Mouse (Mus musculus): ENCODE results near the gene Tubb2a. TPM values are rescaled to one million over a fixed set of nuclear protein-coding genes. Genes with fewer than 3 reads are reported as not detected.

The Tubb2a gene
- total and polyA plus RNA-seq, 2 experiments from 2014 or later, result 3,562 to 6,578 TPM

DNA sequence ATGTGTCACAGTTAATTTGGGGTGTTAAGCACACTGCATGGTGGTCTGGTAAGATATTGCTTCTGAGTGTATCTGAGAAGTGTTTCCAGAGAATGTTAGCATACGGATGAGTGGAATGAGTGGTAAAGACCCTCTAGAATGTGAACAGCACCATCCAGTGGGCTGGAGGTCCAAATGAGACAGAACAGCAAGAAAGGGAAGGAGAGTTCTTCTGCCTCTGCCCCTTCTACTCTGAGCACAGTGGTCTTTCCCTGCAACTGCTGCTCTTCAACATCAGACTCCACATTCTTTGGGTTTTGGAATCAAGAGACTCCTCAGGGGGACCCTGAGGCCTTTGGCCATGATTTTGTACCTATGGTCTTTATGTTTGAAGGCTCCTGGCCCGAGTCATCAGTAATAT is 28.4 kb upstream of the Tubb2a start:
- Histone ChIP-seq H3K4me2 (ENCODE audit: low read depth, low read length) (no peak overlapping the region), H3K36me3 (ENCODE audit: insufficient read depth, low read length) (no peaks in the 10 kb centered on the region), H3K9ac (replicated peaks; ENCODE audit: low read length) (no peak overlapping the region), H3K4me3 (ENCODE audit: low read length) (no peak overlapping the region), H3K4me1 (ENCODE audit: insufficient read depth, low read length) (no peaks in the 10 kb centered on the region), H3K27me3 (ENCODE audit: insufficient read depth, low read length) (no peaks in the 10 kb centered on the region), H3K9me3 (ENCODE audit: low read length) (no peaks in the 10 kb centered on the region), H3K27ac (no peak overlapping the region)
- TF ChIP-seq CTCF (IDR thresholded peaks at IDR 0.05; ENCODE audit: low read depth), result peak; percentile 24; the same call in 1 of the 2 replicates
- DNase-seq (ENCODE audit: low spot score) (no peak), ATAC-seq (no peak)
- WGBS, result 87% methylated on average over 2 of the region's 2 CpGs

DNA sequence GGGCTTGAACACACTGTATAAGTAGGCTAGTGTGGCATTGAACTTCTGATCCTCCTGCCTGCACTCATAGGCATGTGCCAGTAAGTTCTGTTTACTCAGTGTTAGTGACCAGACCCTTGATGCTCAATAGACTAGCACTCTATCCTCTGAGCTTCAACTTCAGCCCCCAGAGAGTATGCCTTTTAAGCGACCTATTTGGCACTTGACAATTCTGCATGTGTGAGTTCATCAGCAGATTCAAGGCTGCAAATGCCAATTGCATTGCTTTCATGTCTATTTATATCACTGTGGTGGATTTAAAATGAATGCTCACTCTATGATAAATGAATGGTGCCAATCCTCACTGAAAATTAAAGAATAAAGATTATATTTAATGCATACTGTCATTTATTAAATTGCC is 27.6 kb upstream of the Tubb2a start:
- Histone ChIP-seq H3K27ac (no peak overlapping the region), H3K9ac (replicated peaks; ENCODE audit: low read length) (no peak overlapping the region), H3K4me2 (ENCODE audit: low read depth, low read length) (no peak overlapping the region), H3K27me3 (ENCODE audit: insufficient read depth, low read length) (no peaks in the 10 kb centered on the region), H3K9me3 (ENCODE audit: low read length) (no peaks in the 10 kb centered on the region), H3K4me3 (ENCODE audit: low read length) (no peak overlapping the region), H3K4me1 (ENCODE audit: insufficient read depth, low read length) (no peaks in the 10 kb centered on the region), H3K36me3 (ENCODE audit: insufficient read depth, low read length) (no peaks in the 10 kb centered on the region)
- no peak for ATAC-seq
- no peak for DNase-seq (ENCODE audit: low spot score)
- WGBS, result 68% methylated on average over 1 of the region's 1 CpGs
- TF ChIP-seq CTCF (IDR thresholded peaks at IDR 0.05; ENCODE audit: low read depth), result no peak

DNA sequence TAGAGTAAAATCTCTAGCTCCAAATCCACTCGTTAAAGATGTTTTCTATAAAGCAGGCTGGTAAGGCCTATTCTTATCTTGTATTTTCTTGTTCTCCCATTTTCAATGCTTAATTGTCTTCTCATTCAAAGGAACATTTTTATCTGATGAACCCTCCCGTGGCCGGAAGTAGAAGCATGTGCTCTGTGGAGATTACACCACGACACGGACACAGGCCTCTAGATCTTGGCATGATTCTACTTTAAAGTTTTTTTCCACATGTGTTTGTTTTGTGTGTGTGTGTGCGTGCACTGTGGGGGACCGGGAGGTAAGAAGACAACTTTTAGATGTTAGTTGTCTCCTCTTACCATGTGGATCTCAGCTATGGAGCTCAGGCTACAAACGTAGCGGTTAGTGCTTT is 24.1 kb upstream of the Tubb2a start:
- Histone ChIP-seq H3K4me2 (ENCODE audit: low read depth, low read length) (no peak overlapping the region), H3K9me3 (ENCODE audit: low read length) (no peaks in the 10 kb centered on the region), H3K27me3 (ENCODE audit: insufficient read depth, low read length) (no peaks in the 10 kb centered on the region), H3K27ac (no peak overlapping the region), H3K4me1 (ENCODE audit: insufficient read depth, low read length) (0 out of 2 replicates have a peak, but pooled peaks cover under 1% of the 10 kb centered on the region), H3K36me3 (ENCODE audit: insufficient read depth, low read length) (no peaks in the 10 kb centered on the region), H3K4me3 (ENCODE audit: low read length) (no peak overlapping the region), H3K9ac (replicated peaks; ENCODE audit: low read length) (no peak overlapping the region)
- TF ChIP-seq CTCF (IDR thresholded peaks at IDR 0.05; ENCODE audit: low read depth), result no peak
- 86% methylated on average over 9 of the region's 9 CpGs for WGBS
- DNase-seq (ENCODE audit: low spot score) (no peak), ATAC-seq (no peak)

DNA sequence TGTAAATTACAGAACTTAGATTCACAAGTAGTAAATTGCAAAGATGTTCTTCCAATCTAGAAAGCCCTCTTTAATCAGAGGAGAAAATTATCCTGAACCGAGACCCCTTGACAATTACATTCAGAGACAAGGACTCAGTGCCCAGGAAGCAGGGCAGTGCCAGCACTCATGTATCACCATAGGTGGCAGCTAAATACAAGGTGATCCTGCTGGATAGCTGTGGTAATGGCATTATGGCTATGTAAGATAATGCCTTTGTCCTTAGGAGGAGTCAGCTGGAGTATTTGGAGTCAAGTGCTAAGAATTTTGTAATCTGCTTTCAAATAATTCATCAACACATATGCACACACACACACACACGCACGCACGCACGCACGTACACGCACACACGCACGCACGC is 23.4 kb upstream of the Tubb2a start:
- no peak overlapping the region for H3K4me3 ChIP-seq (ENCODE audit: low read length)
- no peaks in the 10 kb centered on the region for H3K27me3 ChIP-seq (ENCODE audit: insufficient read depth, low read length)
- H3K4me1 ChIP-seq (ENCODE audit: insufficient read depth, low read length), result peaks cover 7% of the 10 kb centered on the region; the same call in 1 of the 2 replicates
- H3K4me2 ChIP-seq (ENCODE audit: low read depth, low read length), result no peak overlapping the region
- no peaks in the 10 kb centered on the region for H3K9me3 ChIP-seq (ENCODE audit: low read length)
- WGBS, result 91% methylated on average over 10 of the region's 10 CpGs
- DNase-seq (ENCODE audit: low spot score) (no peak), ATAC-seq (no peak)
- TF ChIP-seq CTCF (IDR thresholded peaks at IDR 0.05; ENCODE audit: low read depth), result no peak
- no peaks in the 10 kb centered on the region for H3K36me3 ChIP-seq (ENCODE audit: insufficient read depth, low read length)
- no peak overlapping the region for H3K27ac ChIP-seq
- H3K9ac ChIP-seq (replicated peaks; ENCODE audit: low read length), result no peak overlapping the region

DNA sequence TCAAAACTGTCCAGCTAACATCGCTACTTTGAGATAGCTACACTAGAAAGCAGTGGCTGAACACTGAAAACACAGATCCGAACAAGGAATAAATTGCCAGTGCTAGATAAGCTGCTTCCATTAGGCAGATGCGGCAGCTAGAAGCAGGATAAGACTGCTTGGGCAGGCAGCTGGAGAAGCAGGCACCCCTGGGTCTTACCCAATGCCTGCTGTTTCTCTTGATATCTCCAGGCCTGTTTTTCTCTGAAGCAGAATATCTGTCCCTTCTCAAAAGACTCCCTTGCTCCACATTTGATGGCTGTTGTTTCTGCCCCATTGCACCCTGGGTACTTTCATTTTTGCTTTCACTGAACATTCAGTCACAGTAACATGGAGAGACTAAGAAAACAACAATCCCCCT is 22.9 kb upstream of the Tubb2a start:
- WGBS, result 70% methylated on average over 3 of the region's 3 CpGs

DNA sequence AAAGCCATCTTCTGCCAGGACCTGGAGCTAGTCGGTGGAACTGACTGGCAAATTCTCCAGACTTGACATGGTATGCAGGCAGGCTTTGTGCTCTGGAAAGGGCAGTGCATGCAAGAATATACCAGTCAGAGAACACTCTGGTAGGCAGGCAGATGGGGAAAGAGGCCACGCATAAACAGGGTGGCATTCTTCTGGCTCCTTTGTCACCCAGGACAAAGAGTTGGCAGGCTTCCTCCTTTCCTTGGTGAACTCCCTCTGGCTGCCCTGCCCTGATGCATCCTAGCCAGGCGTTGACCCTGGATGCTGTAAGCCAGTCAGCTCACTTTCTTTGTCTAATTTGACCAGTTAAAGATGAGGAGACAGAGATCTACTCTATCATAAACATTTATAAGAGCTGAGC is 19.3 kb upstream of the Tubb2a start:
- no peak for TF ChIP-seq CTCF (IDR thresholded peaks at IDR 0.05; ENCODE audit: low read depth)
- Histone ChIP-seq H3K9ac (replicated peaks; ENCODE audit: low read length) (no peak overlapping the region), H3K9me3 (ENCODE audit: low read length) (no peaks in the 10 kb centered on the region), H3K27me3 (ENCODE audit: insufficient read depth, low read length) (no peaks in the 10 kb centered on the region), H3K4me2 (ENCODE audit: low read depth, low read length) (no peak overlapping the region), H3K36me3 (ENCODE audit: insufficient read depth, low read length) (no peaks in the 10 kb centered on the region), H3K4me1 (ENCODE audit: insufficient read depth, low read length) (peaks cover 16% of the 10 kb centered on the region; the same call in 1 of the 2 replicates), H3K27ac (peak overlapping the region; percentile 83), H3K4me3 (ENCODE audit: low read length) (no peak overlapping the region)
- ATAC-seq (no peak), DNase-seq (ENCODE audit: low spot score) (no peak)
- 32% methylated on average over 3 of the region's 3 CpGs for WGBS

More for the DNA sequence above, 22.9 kb upstream of the Tubb2a start:
- Histone ChIP-seq H3K27me3 (ENCODE audit: insufficient read depth, low read length) (no peaks in the 10 kb centered on the region), H3K9ac (replicated peaks; ENCODE audit: low read length) (no peak overlapping the region), H3K4me3 (ENCODE audit: low read length) (no peak overlapping the region), H3K4me1 (ENCODE audit: insufficient read depth, low read length) (peaks cover 10% of the 10 kb centered on the region; the same call in 1 of the 2 replicates), H3K9me3 (ENCODE audit: low read length) (no peaks in the 10 kb centered on the region), H3K36me3 (ENCODE audit: insufficient read depth, low read length) (no peaks in the 10 kb centered on the region), H3K4me2 (ENCODE audit: low read depth, low read length) (no peak overlapping the region), H3K27ac (no peak overlapping the region)
- TF ChIP-seq CTCF (IDR thresholded peaks at IDR 0.05; ENCODE audit: low read depth), result no peak
- no peak for DNase-seq (ENCODE audit: low spot score)
- ATAC-seq, result no peak

DNA sequence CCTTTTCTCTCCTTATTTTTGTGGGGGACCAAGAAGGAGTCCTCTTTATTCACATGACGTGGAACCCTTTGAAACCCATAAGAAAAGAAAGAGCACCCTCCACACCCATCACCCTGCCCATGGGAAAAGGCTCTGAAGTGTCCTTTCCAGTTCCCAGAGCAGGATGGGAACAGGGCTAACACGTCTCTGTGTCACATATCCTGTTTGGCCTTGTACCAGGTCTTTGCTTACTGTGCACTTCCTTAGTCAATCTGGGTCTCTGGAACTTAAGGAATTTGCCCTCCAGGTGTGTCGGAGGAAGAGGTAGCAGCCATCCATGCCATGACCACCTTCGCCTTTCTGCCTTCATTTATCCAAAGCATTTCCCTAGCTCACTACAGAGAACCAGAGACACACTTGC is 18.6 kb upstream of the Tubb2a start:
- Histone ChIP-seq H3K9me3 (ENCODE audit: low read length) (no peaks in the 10 kb centered on the region), H3K4me2 (ENCODE audit: low read depth, low read length) (peak overlapping the region; percentile 27), H3K36me3 (ENCODE audit: insufficient read depth, low read length) (no peaks in the 10 kb centered on the region), H3K4me1 (ENCODE audit: insufficient read depth, low read length) (peaks cover 16% of the 10 kb centered on the region; the same call in 1 of the 2 replicates), H3K27ac (peak overlapping the region; percentile 83), H3K4me3 (ENCODE audit: low read length) (no peak overlapping the region), H3K27me3 (ENCODE audit: insufficient read depth, low read length) (no peaks in the 10 kb centered on the region), H3K9ac (replicated peaks; ENCODE audit: low read length) (0 out of 2 replicates have a peak overlapping the region, but pooled peaks have one; percentile 13)
- DNase-seq (ENCODE audit: low spot score) (peak; percentile 53), ATAC-seq (peak; percentile 75)
- TF ChIP-seq CTCF (IDR thresholded peaks at IDR 0.05; ENCODE audit: low read depth), result no peak
- WGBS, result 52% methylated on average over 4 of the region's 4 CpGs
